Comparison of ENCODE assay signal across 8 mouse cellular contexts in the genomic region with DNA sequence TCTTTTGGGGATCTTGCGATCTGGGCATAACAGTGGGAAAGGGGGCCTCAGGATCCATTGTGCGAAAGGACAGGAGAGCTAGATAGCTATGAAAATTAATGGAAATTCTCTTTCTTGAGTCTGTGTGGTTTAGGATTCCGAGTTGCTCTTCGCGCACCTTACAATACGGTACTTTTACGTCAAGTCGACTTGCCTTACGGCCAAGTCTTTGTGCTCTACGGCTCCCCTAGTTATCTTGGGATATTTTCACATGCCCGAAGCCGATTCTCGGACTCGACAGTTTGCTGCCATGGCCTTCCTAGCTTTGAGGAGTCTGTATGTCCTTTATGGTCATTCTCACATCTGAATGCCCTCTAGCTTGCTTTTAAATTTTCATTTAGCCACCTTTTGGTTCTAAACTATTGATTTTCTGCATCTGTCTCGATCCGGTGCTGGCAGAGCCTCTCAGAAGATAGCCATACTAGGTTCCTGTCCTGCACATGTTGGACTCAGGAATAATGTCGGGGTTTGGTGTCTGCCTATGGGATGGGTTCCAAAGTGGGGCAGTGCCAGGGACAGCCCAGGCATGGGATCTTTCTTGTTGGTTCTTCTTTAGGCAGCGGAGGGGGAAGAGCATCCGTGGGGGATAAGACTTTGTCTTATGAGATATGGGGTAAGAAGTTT.
DNase-seq lines count a peak whose midpoint lies in the region; ATAC-seq and TF ChIP-seq lines count a peak whose summit lies in the region.

No protein-coding gene starts in this region.

- no peak for TF ChIP-seq POLR2A in bone marrow, adult 2 months (IDR thresholded peaks at IDR 0.05; ENCODE audit: borderline replicate concordance, control insufficient read depth, low read depth, low read length)

- DNase-seq in embryonic facial prominence, embryonic 14.5 days (ENCODE audit: low spot score): peak; percentile 79
- peak; percentile 28 for DNase-seq in neural tube, embryonic 10.5 days (ENCODE audit: extremely low spot score, low spot score)
- peak; percentile 36 for DNase-seq in testis, postnatal 14 days (ENCODE audit: low spot score)

- no peaks in the 10 kb centered on the region for H3K4me1 ChIP-seq in bone marrow, adult 2 months (ENCODE audit: control insufficient read depth, insufficient read depth, low read length)
- H3K4me1 ChIP-seq in embryonic facial prominence, embryonic 14.5 days (ENCODE audit: control insufficient read depth, insufficient read depth, low read length): no peaks in the 10 kb centered on the region
- no peaks in the 10 kb centered on the region for H3K4me1 ChIP-seq in heart, embryonic 12.5 days (replicated peaks)
- no peaks in the 10 kb centered on the region for H3K4me1 ChIP-seq in kidney, embryonic 15.5 days
- no peaks in the 10 kb centered on the region for H3K4me1 ChIP-seq in liver, embryonic 12.5 days

- WGBS in bone marrow, adult 2 months: 45% methylated on average over 19 of the region's 19 CpGs
- WGBS in embryonic facial prominence, embryonic 14.5 days: 47% methylated on average over 19 of the region's 19 CpGs
- WGBS in heart, embryonic 12.5 days: 48% methylated on average over 19 of the region's 19 CpGs
- 58% methylated on average over 19 of the region's 19 CpGs for WGBS in kidney, embryonic 15.5 days
- WGBS in liver, embryonic 12.5 days (ENCODE audit: insufficient replicate concordance): 38% methylated on average over 19 of the region's 19 CpGs

- no peaks in the 10 kb centered on the region for H3K36me3 ChIP-seq in embryonic facial prominence, embryonic 14.5 days (ENCODE audit: control insufficient read depth, insufficient read depth, low read length)
- H3K36me3 ChIP-seq in heart, embryonic 12.5 days: no peaks in the 10 kb centered on the region
- no peaks in the 10 kb centered on the region for H3K36me3 ChIP-seq in kidney, embryonic 15.5 days
- H3K36me3 ChIP-seq in liver, embryonic 12.5 days: no peaks in the 10 kb centered on the region

- H3K9ac ChIP-seq in embryonic facial prominence, embryonic 14.5 days (ENCODE audit: low read depth, low read length): peak overlapping the region; percentile 40; the same call in 1 of the 2 replicates
- 0 out of 2 replicates have a peak overlapping the region, but pooled peaks have one; percentile 11 for H3K9ac ChIP-seq in heart, embryonic 12.5 days
- H3K9ac ChIP-seq in kidney, embryonic 15.5 days: no peak overlapping the region
- H3K9ac ChIP-seq in liver, embryonic 12.5 days: peak overlapping the region; percentile 7; the same call in 1 of the 2 replicates

- H3K4me3 ChIP-seq in bone marrow, adult 2 months (replicated peaks; ENCODE audit: control insufficient read depth, low read depth, low read length): peak overlapping the region; percentile 54
- H3K4me3 ChIP-seq in embryonic facial prominence, embryonic 14.5 days (ENCODE audit: low read depth, low read length): peak overlapping the region; percentile 42
- peak overlapping the region; percentile 42 for H3K4me3 ChIP-seq in heart, embryonic 12.5 days
- H3K4me3 ChIP-seq in kidney, embryonic 15.5 days (replicated peaks): peak overlapping the region; percentile 47
- peak overlapping the region; percentile 48 for H3K4me3 ChIP-seq in liver, embryonic 12.5 days

- no peaks in the 10 kb centered on the region for H3K27me3 ChIP-seq in embryonic facial prominence, embryonic 14.5 days (replicated peaks; ENCODE audit: control insufficient read depth, insufficient read depth, low read length)
- H3K27me3 ChIP-seq in heart, embryonic 12.5 days (replicated peaks): no peaks in the 10 kb centered on the region
- no peaks in the 10 kb centered on the region for H3K27me3 ChIP-seq in kidney, embryonic 15.5 days
- H3K27me3 ChIP-seq in liver, embryonic 12.5 days (replicated peaks): no peaks in the 10 kb centered on the region

- H3K27ac ChIP-seq in bone marrow, adult 2 months (ENCODE audit: control insufficient read depth, insufficient read depth, low read depth, low read length, poor library complexity): no peak overlapping the region
- H3K27ac ChIP-seq in embryonic facial prominence, embryonic 14.5 days (replicated peaks; ENCODE audit: low read depth, low read length): no peak overlapping the region
- H3K27ac ChIP-seq in heart, embryonic 12.5 days (ENCODE audit: poor library complexity, severe bottlenecking): no peak overlapping the region
- H3K27ac ChIP-seq in kidney, embryonic 15.5 days: no peak overlapping the region
- H3K27ac ChIP-seq in liver, embryonic 12.5 days: no peak overlapping the region

- no peaks in the 10 kb centered on the region for H3K9me3 ChIP-seq in embryonic facial prominence, embryonic 14.5 days (ENCODE audit: control insufficient read depth, low read length)
- H3K9me3 ChIP-seq in heart, embryonic 12.5 days (replicated peaks): no peaks in the 10 kb centered on the region
- no peaks in the 10 kb centered on the region for H3K9me3 ChIP-seq in kidney, embryonic 15.5 days (replicated peaks)
- no peaks in the 10 kb centered on the region for H3K9me3 ChIP-seq in liver, embryonic 12.5 days (replicated peaks)

- no peak for TF ChIP-seq CTCF in bone marrow, adult 2 months (IDR thresholded peaks at IDR 0.05; ENCODE audit: control insufficient read depth, insufficient read depth, low read length)

- ATAC-seq in CD4-positive, CD25-positive, alpha-beta regulatory T cell, adult 4 months: peak; percentile 83
- no peak for ATAC-seq in embryonic facial prominence, embryonic 14.5 days (ENCODE audit: low read depth)
- no peak for ATAC-seq in heart, embryonic 12.5 days (ENCODE audit: insufficient number of reproducible peaks, low FRiP score)
- ATAC-seq in kidney, embryonic 15.5 days (replicated peaks; ENCODE audit: low FRiP score): no peak
- no peak for ATAC-seq in liver, embryonic 12.5 days

- H3K4me2 ChIP-seq in embryonic facial prominence, embryonic 14.5 days (ENCODE audit: low read depth, low read length): peak overlapping the region; percentile 34; the same call in 1 of the 2 replicates
- H3K4me2 ChIP-seq in heart, embryonic 12.5 days: peak overlapping the region; percentile 48
- peak overlapping the region; percentile 38 for H3K4me2 ChIP-seq in kidney, embryonic 15.5 days
- H3K4me2 ChIP-seq in liver, embryonic 12.5 days: peak overlapping the region; percentile 41

Comparison
In these comparisons a context has a peak if more than half of its experiments do, and no peak if none do; other contexts are left out.
1. DNase-seq: peak in every context shown above with its lines; median percentile 79 in embryonic facial prominence, embryonic 14.5 days; 36 in testis, postnatal 14 days; 28 in neural tube, embryonic 10.5 days.